Mouse (Mus musculus): Measurements from ENCODE around the gene Fam57b. TPM values are rescaled to one million over a fixed set of nuclear protein-coding genes. Genes with fewer than 3 reads are reported as not detected.

Fam57b gene
- polyA plus RNA-seq, 1 experiment from 2014 or later: 64.4 TPM

GRCm38 (mm10) chr7:126825403-126825802 lies 27.9 kb downstream of the Fam57b start:
- H3K9me3 ChIP-seq (ENCODE audit: control insufficient read depth, low read length): no peaks in the 10 kb centered on the region
- peak overlapping the region; percentile 71 for H3K4me2 ChIP-seq (ENCODE audit: low read depth, low read length)
- ATAC-seq (ENCODE audit: low read depth): no peak
- H3K4me3 ChIP-seq (ENCODE audit: low read depth, low read length): no peak overlapping the region
- no peaks in the 10 kb centered on the region for H3K36me3 ChIP-seq (ENCODE audit: control insufficient read depth, insufficient read depth, low read length)
- WGBS: 29% methylated on average over 8 of the region's 8 CpGs
- no peaks in the 10 kb centered on the region for H3K27me3 ChIP-seq (ENCODE audit: control insufficient read depth, insufficient read depth, low read length)
- no peak overlapping the region for H3K27ac ChIP-seq (ENCODE audit: low read depth, low read length)
- peaks cover 23% of the 10 kb centered on the region for H3K4me1 ChIP-seq (ENCODE audit: control insufficient read depth, insufficient read depth, low read length)
- 0 out of 2 replicates have a peak overlapping the region, but pooled peaks have one; percentile 11 for H3K9ac ChIP-seq (replicated peaks; ENCODE audit: low read depth, low read length)

DNA sequence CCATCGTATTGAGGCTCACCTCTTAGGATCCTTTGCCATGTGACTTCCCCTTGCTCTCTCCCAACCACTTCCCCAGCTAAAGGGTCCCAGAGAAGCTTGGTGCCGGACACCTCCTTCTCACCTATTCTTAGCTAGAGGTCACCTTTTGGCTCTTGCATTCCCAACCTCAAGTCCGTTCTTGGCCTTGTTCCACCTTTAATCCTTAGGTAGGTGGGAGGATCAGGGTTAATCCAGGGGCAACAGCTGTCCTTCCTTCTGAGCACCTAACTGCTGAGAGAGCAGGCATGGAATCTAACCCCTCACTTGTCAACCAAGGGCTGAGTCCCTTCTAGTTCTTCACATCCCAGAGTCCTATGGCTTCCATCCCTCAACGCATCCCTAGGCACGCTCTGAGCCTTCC lies 28.5 kb downstream of the Fam57b start:
- no peaks in the 10 kb centered on the region for H3K36me3 ChIP-seq (ENCODE audit: control insufficient read depth, insufficient read depth, low read length)
- peaks cover 23% of the 10 kb centered on the region for H3K4me1 ChIP-seq (ENCODE audit: control insufficient read depth, insufficient read depth, low read length)
- no peak overlapping the region; the same call in 1 of the 2 replicates for H3K4me2 ChIP-seq (ENCODE audit: low read depth, low read length)
- no peak for ATAC-seq (ENCODE audit: low read depth)
- no peak overlapping the region for H3K4me3 ChIP-seq (ENCODE audit: low read depth, low read length)
- H3K27me3 ChIP-seq (ENCODE audit: control insufficient read depth, insufficient read depth, low read length): no peaks in the 10 kb centered on the region
- H3K27ac ChIP-seq (ENCODE audit: low read depth, low read length): no peak overlapping the region
- H3K9me3 ChIP-seq (ENCODE audit: control insufficient read depth, low read length): no peaks in the 10 kb centered on the region
- H3K9ac ChIP-seq (replicated peaks; ENCODE audit: low read depth, low read length): 0 out of 2 replicates have a peak overlapping the region, but pooled peaks have one; percentile 11
- 73% methylated on average over 5 of the region's 5 CpGs for WGBS

DNA sequence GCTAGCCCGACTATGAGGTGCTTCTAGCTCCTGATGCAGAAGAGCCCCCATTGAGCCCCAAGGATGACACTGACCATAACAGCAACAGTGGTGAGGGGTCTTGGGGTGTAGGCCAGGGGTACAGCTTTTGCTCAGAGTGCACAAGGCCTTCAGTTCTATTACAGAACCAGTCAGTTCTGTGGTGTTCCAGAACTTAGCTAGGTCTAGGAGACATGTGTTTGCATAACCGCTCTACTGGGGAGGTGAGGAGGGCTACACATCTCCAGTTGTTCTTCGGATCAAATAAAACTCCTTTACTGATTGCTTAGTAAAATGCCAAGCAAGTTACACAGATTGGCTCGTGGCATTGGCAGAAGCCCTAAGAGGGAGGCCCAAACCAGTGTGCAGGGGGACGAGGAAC lies 34.1 kb downstream of the Fam57b start, which contains the start of gene 4930451I11Rik:
Gene 4930451I11Rik (minus strand): TSS at position 101 of the 400 bp plus-strand sequence.
- Histone ChIP-seq H3K27ac (ENCODE audit: low read depth, low read length) (no peak within 1 kb of the TSS), H3K4me1 (ENCODE audit: control insufficient read depth, insufficient read depth, low read length) (no peaks in the 10 kb centered on the region), H3K36me3 (ENCODE audit: control insufficient read depth, insufficient read depth, low read length) (no peaks in the 10 kb centered on the region), H3K9ac (replicated peaks; ENCODE audit: low read depth, low read length) (no peak within 1 kb of the TSS), H3K4me2 (ENCODE audit: low read depth, low read length) (peak within 1 kb of the TSS; percentile 41), H3K4me3 (ENCODE audit: low read depth, low read length) (peak within 1 kb of the TSS; percentile 0; the same call in 1 of the 2 replicates), H3K27me3 (ENCODE audit: control insufficient read depth, insufficient read depth, low read length) (no peaks in the 10 kb centered on the region), H3K9me3 (ENCODE audit: control insufficient read depth, low read length) (no peaks in the 10 kb centered on the region)
- WGBS: 61% methylated on average over 5 of the region's 5 CpGs
- 0 out of 2 replicates have a peak, but pooled peaks have one; percentile 10 for ATAC-seq (ENCODE audit: low read depth)

GRCm38 (mm10) chr7:126832036-126832598 lies 34.6 kb downstream of the Fam57b start:
- Histone ChIP-seq H3K4me3 (ENCODE audit: low read depth, low read length) (peak overlapping the region; percentile 0; the same call in 1 of the 2 replicates), H3K36me3 (ENCODE audit: control insufficient read depth, insufficient read depth, low read length) (no peaks in the 10 kb centered on the region), H3K9me3 (ENCODE audit: control insufficient read depth, low read length) (no peaks in the 10 kb centered on the region), H3K4me1 (ENCODE audit: control insufficient read depth, insufficient read depth, low read length) (no peaks in the 10 kb centered on the region), H3K27ac (ENCODE audit: low read depth, low read length) (no peak overlapping the region), H3K9ac (replicated peaks; ENCODE audit: low read depth, low read length) (no peak overlapping the region), H3K4me2 (ENCODE audit: low read depth, low read length) (peak overlapping the region; percentile 41), H3K27me3 (ENCODE audit: control insufficient read depth, insufficient read depth, low read length) (no peaks in the 10 kb centered on the region)
- 1% methylated on average over 21 of the region's 21 CpGs for WGBS
- peak; percentile 86 for ATAC-seq (ENCODE audit: low read depth)

GRCm38 (mm10) chr7:126833294-126833693 lies 35.8 kb downstream of the Fam57b start:
- Histone ChIP-seq H3K4me2 (ENCODE audit: low read depth, low read length) (no peak overlapping the region), H3K9me3 (ENCODE audit: control insufficient read depth, low read length) (no peaks in the 10 kb centered on the region), H3K27ac (ENCODE audit: low read depth, low read length) (no peak overlapping the region), H3K36me3 (ENCODE audit: control insufficient read depth, insufficient read depth, low read length) (no peaks in the 10 kb centered on the region), H3K27me3 (ENCODE audit: control insufficient read depth, insufficient read depth, low read length) (no peaks in the 10 kb centered on the region), H3K4me1 (ENCODE audit: control insufficient read depth, insufficient read depth, low read length) (no peaks in the 10 kb centered on the region), H3K4me3 (ENCODE audit: low read depth, low read length) (no peak overlapping the region), H3K9ac (replicated peaks; ENCODE audit: low read depth, low read length) (no peak overlapping the region)
- 95% methylated on average over 1 of the region's 1 CpGs for WGBS
- ATAC-seq (ENCODE audit: low read depth): no peak

DNA sequence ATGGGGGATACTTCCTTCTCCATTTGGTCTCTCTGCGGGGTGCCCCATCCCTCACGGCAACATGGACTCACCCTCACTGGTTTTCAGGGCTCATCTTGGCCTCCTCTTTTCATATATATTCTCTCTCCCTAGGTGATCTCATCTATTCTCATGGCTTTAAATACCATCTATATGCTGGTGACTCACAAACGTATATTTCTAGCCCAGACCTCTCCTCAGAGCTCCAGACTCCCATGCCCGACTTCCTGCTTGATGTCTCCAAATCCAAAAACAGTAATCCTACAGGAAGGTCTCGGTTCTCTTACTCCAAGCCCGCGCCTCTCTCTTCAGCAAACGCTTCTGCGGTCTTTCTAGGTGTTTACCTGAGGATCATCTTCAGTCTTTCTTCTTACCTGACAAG lies 45.8 kb downstream of the Fam57b start:
- Histone ChIP-seq H3K9me3 (ENCODE audit: control insufficient read depth, low read length) (no peaks in the 10 kb centered on the region), H3K9ac (replicated peaks; ENCODE audit: low read depth, low read length) (no peak overlapping the region), H3K4me3 (ENCODE audit: low read depth, low read length) (no peak overlapping the region), H3K4me1 (ENCODE audit: control insufficient read depth, insufficient read depth, low read length) (peaks cover under 1% of the 10 kb centered on the region; the same call in 1 of the 2 replicates), H3K36me3 (ENCODE audit: control insufficient read depth, insufficient read depth, low read length) (no peaks in the 10 kb centered on the region), H3K4me2 (ENCODE audit: low read depth, low read length) (no peak overlapping the region), H3K27ac (ENCODE audit: low read depth, low read length) (no peak overlapping the region), H3K27me3 (ENCODE audit: control insufficient read depth, insufficient read depth, low read length) (0 out of 2 replicates have a peak, but pooled peaks cover 2% of the 10 kb centered on the region)
- no peak for ATAC-seq (ENCODE audit: low read depth)
- WGBS: 81% methylated on average over 9 of the region's 9 CpGs

- H3K9ac ChIP-seq (replicated peaks; ENCODE audit: low read depth, low read length): no peak overlapping the region
- H3K36me3 ChIP-seq (ENCODE audit: control insufficient read depth, insufficient read depth, low read length): no peaks in the 10 kb centered on the region
- no peak for ATAC-seq (ENCODE audit: low read depth)
- H3K9me3 ChIP-seq (ENCODE audit: control insufficient read depth, low read length): no peaks in the 10 kb centered on the region
- 25% methylated on average over 2 of the region's 2 CpGs for WGBS
- peaks cover 9% of the 10 kb centered on the region for H3K27me3 ChIP-seq (ENCODE audit: control insufficient read depth, insufficient read depth, low read length)
- no peak overlapping the region for H3K27ac ChIP-seq (ENCODE audit: low read depth, low read length)
- no peak overlapping the region for H3K4me3 ChIP-seq (ENCODE audit: low read depth, low read length)
- H3K4me2 ChIP-seq (ENCODE audit: low read depth, low read length): no peak overlapping the region
- peaks cover 8% of the 10 kb centered on the region; the same call in 1 of the 2 replicates for H3K4me1 ChIP-seq (ENCODE audit: control insufficient read depth, insufficient read depth, low read length)
Measured at GRCm38 (mm10) chr7:126845516-126845915, 48.0 kb downstream of the Fam57b start.

- Histone ChIP-seq H3K27me3 (ENCODE audit: control insufficient read depth, insufficient read depth, low read length) (peaks cover 9% of the 10 kb centered on the region), H3K9me3 (ENCODE audit: control insufficient read depth, low read length) (no peaks in the 10 kb centered on the region), H3K36me3 (ENCODE audit: control insufficient read depth, insufficient read depth, low read length) (peaks cover 4% of the 10 kb centered on the region; the same call in 1 of the 2 replicates), H3K4me2 (ENCODE audit: low read depth, low read length) (peak within 1 kb of the TSS; percentile 99), H3K9ac (replicated peaks; ENCODE audit: low read depth, low read length) (peak within 1 kb of the TSS; percentile 72), H3K27ac (ENCODE audit: low read depth, low read length) (no peak within 1 kb of the TSS), H3K4me1 (ENCODE audit: control insufficient read depth, insufficient read depth, low read length) (peaks cover 8% of the 10 kb centered on the region; the same call in 1 of the 2 replicates), H3K4me3 (ENCODE audit: low read depth, low read length) (peak within 1 kb of the TSS; percentile 52)
- WGBS: 24% methylated on average over 4 of the region's 4 CpGs
- no peak for ATAC-seq (ENCODE audit: low read depth)
Measured at GRCm38 (mm10) chr7:126847116-126847420, 49.6 kb downstream of the Fam57b start, which contains the start of gene Doc2a. TSS of gene Doc2a (plus strand) at chr7:126847416.
